Mouse (Mus musculus): ENCODE measurements at regions not wholly inside any gene's neighbourhood (a gene's known extent, or its start where the extent isn't known, plus 50 kb on each side); places are given as distances from the start of the nearest gene placed in this dataset.
A peak's percentile ranks its signal among the peaks of the same experiment; 100 is the strongest.

DNA sequence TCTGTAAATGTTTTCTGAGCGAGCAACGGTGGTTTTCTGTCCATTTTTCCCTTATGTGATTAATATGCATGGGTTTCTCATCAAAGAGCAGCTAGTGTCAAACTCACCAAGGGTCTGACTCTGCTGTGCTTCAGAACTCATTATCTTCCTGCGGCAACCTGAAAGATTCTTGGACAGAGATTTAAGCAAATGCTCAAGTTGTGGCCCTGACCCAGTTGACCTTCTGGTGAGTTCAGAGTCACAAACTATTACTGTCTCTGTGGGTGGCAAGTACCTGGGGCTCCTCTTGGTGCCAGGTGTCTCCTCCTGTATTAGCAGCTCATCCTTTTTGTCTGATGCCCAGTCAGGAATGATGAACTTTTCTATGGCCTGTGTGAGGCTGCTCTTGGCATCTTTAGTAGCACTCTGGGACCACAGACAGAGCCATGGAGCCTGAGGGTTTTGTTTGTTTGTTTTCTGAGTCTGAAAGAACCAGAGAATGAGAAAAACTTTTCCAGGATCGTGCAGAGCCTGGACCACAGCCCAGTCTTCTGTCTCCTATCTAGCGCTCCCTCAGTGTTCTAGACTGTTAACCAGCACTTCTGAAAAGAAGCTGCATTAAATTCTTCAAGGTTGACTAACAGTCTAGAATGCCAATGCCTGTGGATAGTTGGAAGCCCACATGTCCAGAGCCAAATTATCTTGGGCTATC lies 124.1 kb upstream of the Wscd1 start:
- Histone ChIP-seq H3K4me3 (no peak overlapping the region), H3K4me1 (replicated peaks) (no peaks in the 10 kb centered on the region), H3K9me3 (no peaks in the 10 kb centered on the region), H3K27ac (replicated peaks) (no peak overlapping the region), H3K36me3 (no peaks in the 10 kb centered on the region), H3K9ac (no peak overlapping the region), H3K4me2 (no peak overlapping the region), H3K27me3 (no peaks in the 10 kb centered on the region)
- WGBS, result 77% methylated on average over 5 of the region's 5 CpGs
- no peak for ATAC-seq (ENCODE audit: low read depth)

DNA sequence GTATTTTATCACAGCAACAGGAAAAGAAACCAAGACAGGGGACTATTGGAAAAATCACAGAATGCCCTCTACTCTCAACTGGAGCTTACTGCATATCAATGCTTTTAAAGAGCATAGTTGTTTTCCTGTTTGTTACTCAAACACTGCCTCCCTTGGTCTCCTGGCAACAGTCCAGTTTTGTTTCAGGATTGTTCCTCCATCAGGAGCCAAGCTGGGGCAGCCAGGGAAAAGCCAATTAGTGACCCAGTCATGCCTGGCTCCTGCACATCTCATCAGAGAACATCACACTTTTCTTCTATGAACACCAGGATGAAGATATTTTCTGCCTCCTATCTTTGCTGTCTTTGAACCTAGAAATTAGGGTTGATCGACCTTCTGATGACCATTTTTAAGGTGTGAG lies 113.6 kb upstream of the Wscd1 start:
- Histone ChIP-seq H3K9ac (no peak overlapping the region), H3K36me3 (no peaks in the 10 kb centered on the region), H3K4me2 (no peak overlapping the region), H3K4me3 (no peak overlapping the region), H3K27ac (replicated peaks) (no peak overlapping the region), H3K9me3 (no peaks in the 10 kb centered on the region), H3K4me1 (replicated peaks) (peaks cover 16% of the 10 kb centered on the region), H3K27me3 (no peaks in the 10 kb centered on the region)
- 85% methylated on average over 1 of the region's 1 CpGs for WGBS
- ATAC-seq (ENCODE audit: low read depth), result no peak

DNA sequence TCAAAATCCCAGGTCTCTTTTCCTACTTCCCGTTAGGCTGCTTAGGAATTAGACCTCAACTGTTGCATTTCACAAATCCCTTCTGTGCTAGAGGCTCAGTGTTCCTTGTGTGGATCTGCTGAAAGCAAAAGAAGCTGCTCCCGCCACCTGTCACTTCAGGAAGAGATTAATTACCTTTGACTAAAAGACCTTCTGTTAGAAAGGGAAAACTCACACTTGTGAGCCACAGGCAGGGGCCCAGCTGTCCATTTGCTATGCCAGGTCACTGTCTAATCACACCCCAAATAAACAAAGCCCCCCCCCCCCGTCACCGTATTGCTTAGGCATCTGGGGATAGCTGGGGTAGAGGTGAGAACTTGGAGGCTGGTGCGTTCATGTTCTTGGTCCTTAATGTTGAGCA lies 112.9 kb upstream of the Wscd1 start:
- Histone ChIP-seq H3K4me3 (no peak overlapping the region), H3K36me3 (no peaks in the 10 kb centered on the region), H3K4me1 (replicated peaks) (peaks cover 16% of the 10 kb centered on the region), H3K27ac (replicated peaks) (no peak overlapping the region), H3K4me2 (no peak overlapping the region), H3K9me3 (no peaks in the 10 kb centered on the region), H3K9ac (no peak overlapping the region), H3K27me3 (no peaks in the 10 kb centered on the region)
- 7% methylated on average over 5 of the region's 5 CpGs for WGBS
- ATAC-seq (ENCODE audit: low read depth), result no peak

DNA sequence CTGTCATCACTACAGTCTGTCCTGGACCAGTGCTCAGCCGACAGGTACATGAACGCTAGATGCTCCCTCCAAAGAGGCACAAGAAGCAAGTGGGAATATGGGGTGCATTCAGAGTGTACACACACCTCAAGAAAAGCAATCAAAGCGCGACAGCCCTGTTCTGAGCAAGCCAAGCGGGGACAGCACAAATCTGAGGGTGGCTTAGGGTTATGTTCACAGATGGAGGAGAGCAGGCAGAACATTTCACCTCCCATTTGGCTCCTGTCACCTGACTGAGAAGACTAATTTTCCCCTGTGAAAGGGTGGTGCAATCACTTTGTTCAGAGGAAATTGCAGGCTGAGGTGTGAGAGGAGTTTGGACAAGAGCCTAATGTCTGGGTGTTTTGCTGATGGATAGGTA lies 106.8 kb upstream of the Wscd1 start:
- WGBS, result 73% methylated on average over 5 of the region's 5 CpGs
- H3K27me3 ChIP-seq, result no peaks in the 10 kb centered on the region
- ATAC-seq (ENCODE audit: low read depth), result no peak
- no peaks in the 10 kb centered on the region for H3K9me3 ChIP-seq
- no peaks in the 10 kb centered on the region for H3K36me3 ChIP-seq
- no peak overlapping the region for H3K4me3 ChIP-seq
- H3K27ac ChIP-seq (replicated peaks), result no peak overlapping the region
- H3K4me2 ChIP-seq, result no peak overlapping the region
- H3K9ac ChIP-seq, result no peak overlapping the region
- no peaks in the 10 kb centered on the region for H3K4me1 ChIP-seq (replicated peaks)

DNA sequence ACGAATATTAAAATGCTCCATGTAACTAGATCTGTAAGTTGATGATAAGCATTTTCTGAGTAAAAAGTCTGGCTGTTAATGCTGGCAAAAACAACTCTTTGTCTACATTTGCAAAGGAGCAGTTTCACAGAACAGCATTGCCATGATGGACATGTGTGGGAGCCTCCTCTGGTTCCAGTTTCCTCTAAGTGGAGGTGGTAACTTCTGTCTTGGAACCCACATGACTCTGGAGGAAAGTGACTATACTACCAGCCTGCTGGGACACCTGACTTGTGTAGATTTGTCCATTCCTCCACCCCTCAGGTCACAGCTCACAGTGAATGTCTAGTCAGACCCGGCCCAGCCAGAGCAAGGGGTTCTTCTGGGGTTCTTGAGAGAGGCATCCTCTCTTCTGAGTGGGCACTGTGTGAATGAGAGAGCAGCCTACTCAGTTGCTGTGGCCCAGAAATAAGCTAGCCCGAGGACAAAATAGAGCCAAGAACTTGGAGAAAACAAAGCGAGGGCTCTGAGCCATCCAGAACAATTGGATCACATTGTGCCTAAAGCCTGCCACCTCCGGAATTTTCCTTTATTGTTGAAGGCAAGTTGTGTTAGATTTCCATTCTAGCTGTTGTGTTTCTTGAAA lies 97.9 kb upstream of the Wscd1 start:
- Histone ChIP-seq H3K9me3 (no peaks in the 10 kb centered on the region), H3K27ac (replicated peaks) (no peak overlapping the region), H3K4me1 (replicated peaks) (no peaks in the 10 kb centered on the region), H3K9ac (no peak overlapping the region), H3K27me3 (no peaks in the 10 kb centered on the region), H3K36me3 (no peaks in the 10 kb centered on the region), H3K4me3 (no peak overlapping the region), H3K4me2 (no peak overlapping the region)
- WGBS, result 87% methylated on average over 5 of the region's 5 CpGs
- no peak for ATAC-seq (ENCODE audit: low read depth)

DNA sequence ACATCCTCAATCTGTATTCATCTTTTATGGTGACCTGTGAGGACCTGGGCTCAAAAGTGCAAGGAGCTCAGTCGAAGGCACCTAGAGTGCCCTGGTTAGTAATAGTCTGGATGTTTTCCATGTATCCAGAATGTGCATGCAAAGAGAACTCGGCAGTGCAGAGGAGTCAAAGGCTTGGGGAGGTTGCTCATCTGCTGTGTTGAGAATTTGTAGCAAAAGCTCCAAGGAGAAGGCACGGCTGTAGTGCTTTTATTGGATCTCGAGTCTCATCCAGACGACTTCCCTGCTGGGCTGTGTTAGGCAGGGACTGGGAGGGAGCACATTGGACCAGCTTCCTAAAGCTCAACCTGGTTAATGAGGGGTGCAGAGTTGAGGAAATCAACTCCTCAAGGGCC lies 97.3 kb upstream of the Wscd1 start:
- ATAC-seq (ENCODE audit: low read depth), result no peak
- Histone ChIP-seq H3K4me2 (no peak overlapping the region), H3K36me3 (no peaks in the 10 kb centered on the region), H3K4me3 (no peak overlapping the region), H3K27me3 (no peaks in the 10 kb centered on the region), H3K9me3 (no peaks in the 10 kb centered on the region), H3K27ac (replicated peaks) (no peak overlapping the region), H3K4me1 (replicated peaks) (no peaks in the 10 kb centered on the region), H3K9ac (no peak overlapping the region)
- 64% methylated on average over 5 of the region's 5 CpGs for WGBS

DNA sequence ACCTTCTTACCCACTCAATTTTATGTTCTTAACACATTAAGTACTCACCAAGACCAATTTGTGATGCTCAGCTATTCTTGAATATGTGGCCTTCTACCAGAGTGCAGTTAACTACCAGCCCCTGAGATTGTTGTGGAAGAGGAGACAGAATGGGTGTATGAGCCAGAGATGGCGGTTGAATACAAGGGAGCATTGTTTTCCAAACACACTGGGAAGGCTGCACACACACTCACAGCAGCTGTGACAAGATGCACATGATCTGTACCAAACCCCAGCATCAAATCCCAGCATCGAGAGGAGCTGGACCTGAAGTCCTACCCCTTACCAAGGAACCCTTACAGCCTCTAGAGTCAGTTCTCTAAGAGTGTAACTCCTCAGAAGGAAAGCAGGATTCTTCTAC lies 91.4 kb upstream of the Wscd1 start:
- 66% methylated on average over 2 of the region's 2 CpGs for WGBS
- Histone ChIP-seq H3K27me3 (no peaks in the 10 kb centered on the region), H3K9ac (no peak overlapping the region), H3K4me2 (no peak overlapping the region), H3K4me1 (replicated peaks) (no peaks in the 10 kb centered on the region; the same call in 1 of the 2 replicates), H3K36me3 (no peaks in the 10 kb centered on the region), H3K27ac (replicated peaks) (no peak overlapping the region), H3K4me3 (no peak overlapping the region), H3K9me3 (no peaks in the 10 kb centered on the region)
- no peak for ATAC-seq (ENCODE audit: low read depth)

DNA sequence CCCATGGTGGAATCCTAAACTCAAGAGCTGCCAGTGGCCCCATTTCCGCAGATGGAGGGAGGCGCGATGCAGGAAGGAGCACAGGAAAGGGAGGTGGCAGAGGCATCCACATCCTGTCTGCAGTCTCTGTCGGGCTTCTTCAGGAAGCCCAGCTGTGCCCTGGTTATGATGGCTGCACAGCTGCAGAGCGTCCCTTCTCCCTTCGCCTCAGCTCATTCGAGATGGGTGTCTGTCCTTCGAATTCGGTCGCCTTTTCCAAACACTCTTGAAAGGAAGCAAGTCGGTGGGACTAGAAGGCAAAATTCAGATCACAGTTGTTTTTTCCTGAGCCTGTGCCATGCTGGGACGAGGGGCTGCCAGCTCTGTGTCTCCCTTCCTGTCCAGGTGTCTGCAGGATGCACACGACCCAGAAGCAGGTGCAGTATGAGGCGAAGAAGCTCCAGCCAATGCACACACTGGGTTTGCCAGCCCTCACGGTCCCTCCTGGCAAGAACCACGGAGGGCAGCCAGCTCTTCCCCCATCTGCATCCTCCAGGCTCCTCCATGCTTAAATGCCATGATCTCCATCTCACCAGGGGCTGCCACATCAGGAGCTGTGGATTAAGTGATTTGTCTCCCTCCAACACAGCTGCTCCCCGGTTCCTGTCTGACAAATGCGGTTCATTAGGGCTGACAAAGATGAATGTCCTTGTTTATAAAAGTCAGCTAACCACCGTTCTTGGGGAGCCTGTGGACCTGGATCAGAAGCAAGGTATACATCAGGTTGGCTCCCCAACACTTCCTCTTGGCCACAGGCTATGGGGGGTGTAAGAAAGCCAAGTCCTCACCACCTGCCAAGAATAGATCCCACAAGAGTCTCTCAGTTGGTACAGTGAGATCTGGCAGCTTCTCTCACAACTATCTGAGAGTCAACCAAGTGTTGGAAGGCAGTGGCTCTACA lies 79.3 kb upstream of the Wscd1 start:
- no peaks in the 10 kb centered on the region for H3K9me3 ChIP-seq
- H3K27ac ChIP-seq (replicated peaks), result peak overlapping the region; percentile 49
- H3K27me3 ChIP-seq, result no peaks in the 10 kb centered on the region
- no peaks in the 10 kb centered on the region for H3K36me3 ChIP-seq
- WGBS, result 67% methylated on average over 19 of the region's 19 CpGs
- no peak overlapping the region for H3K9ac ChIP-seq
- no peak overlapping the region for H3K4me3 ChIP-seq
- no peak for ATAC-seq (ENCODE audit: low read depth)
- H3K4me1 ChIP-seq (replicated peaks), result 0 out of 2 replicates have a peak, but pooled peaks cover 16% of the 10 kb centered on the region
- no peak overlapping the region for H3K4me2 ChIP-seq

DNA sequence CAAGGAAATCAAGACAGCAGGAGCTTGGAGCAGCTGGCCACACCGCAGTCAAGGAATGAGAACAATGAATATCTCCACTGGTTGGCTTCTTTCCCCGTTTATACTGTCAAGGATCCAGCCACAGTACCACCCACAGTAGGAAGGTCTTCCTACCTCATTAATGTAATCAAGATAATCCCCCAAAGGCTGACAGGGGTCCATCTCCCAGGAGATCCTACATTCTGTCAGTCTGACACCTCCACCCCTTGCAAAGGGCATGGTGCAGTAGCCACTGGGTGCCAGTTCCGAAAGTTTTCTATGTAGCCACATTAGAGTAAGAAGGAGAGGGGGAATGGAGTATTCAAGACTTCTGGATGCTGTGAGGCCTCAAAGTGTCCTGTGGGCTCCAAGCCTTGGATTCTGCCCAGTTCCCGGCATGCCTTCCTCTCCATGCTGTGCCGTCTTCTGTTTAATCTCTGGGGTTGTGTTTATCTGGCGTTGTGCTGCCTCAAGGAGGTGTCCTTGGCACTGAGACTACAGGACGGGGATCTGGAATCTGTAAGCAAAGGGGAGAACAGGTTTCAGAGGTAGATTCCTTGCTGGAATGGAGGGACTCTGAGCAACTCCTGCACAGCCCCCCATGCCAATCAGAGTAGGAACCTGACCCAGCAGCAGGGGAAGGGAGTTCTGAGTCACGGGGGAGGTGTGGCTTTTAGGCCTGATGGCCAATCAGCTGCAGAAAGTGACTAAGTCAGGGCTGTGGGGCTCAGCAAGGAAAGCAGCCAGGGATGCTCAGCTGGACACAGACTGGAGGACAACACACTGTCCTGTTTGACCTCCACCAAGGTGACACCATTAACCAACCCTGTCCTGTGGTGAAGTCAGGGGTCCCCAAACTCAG lies 77.3 kb upstream of the Wscd1 start:
- Histone ChIP-seq H3K27ac (replicated peaks) (no peak overlapping the region), H3K27me3 (no peaks in the 10 kb centered on the region), H3K4me2 (no peak overlapping the region), H3K36me3 (no peaks in the 10 kb centered on the region), H3K9me3 (no peaks in the 10 kb centered on the region), H3K4me3 (no peak overlapping the region), H3K4me1 (replicated peaks) (0 out of 2 replicates have a peak, but pooled peaks cover 16% of the 10 kb centered on the region), H3K9ac (no peak overlapping the region)
- 60% methylated on average over 8 of the region's 8 CpGs for WGBS
- ATAC-seq (ENCODE audit: low read depth), result no peak

DNA sequence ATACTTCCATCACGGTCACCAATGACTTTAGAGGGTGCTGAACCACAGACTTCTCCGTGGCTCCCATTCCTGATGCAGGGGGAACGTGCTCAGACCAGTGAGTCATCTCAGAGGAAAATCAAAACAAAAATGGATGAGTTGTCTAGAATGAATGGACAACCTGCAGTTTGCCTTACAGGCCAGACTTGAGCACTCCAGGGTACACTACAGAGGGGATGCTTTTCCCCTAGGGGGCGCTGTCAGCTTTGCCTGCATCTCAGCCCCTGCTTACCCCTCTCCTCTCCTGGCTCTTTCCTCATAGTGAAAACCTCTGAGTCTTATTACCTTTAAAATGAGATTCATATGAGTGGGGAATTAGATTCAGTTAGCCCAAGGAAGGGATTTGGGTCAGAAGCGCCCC lies 75.4 kb upstream of the Wscd1 start:
- Histone ChIP-seq H3K9ac (no peak overlapping the region), H3K4me3 (no peak overlapping the region), H3K4me2 (no peak overlapping the region), H3K9me3 (no peaks in the 10 kb centered on the region), H3K27me3 (no peaks in the 10 kb centered on the region), H3K36me3 (no peaks in the 10 kb centered on the region), H3K4me1 (replicated peaks) (0 out of 2 replicates have a peak, but pooled peaks cover 16% of the 10 kb centered on the region), H3K27ac (replicated peaks) (no peak overlapping the region)
- no peak for ATAC-seq (ENCODE audit: low read depth)
- WGBS, result 38% methylated on average over 5 of the region's 5 CpGs

DNA sequence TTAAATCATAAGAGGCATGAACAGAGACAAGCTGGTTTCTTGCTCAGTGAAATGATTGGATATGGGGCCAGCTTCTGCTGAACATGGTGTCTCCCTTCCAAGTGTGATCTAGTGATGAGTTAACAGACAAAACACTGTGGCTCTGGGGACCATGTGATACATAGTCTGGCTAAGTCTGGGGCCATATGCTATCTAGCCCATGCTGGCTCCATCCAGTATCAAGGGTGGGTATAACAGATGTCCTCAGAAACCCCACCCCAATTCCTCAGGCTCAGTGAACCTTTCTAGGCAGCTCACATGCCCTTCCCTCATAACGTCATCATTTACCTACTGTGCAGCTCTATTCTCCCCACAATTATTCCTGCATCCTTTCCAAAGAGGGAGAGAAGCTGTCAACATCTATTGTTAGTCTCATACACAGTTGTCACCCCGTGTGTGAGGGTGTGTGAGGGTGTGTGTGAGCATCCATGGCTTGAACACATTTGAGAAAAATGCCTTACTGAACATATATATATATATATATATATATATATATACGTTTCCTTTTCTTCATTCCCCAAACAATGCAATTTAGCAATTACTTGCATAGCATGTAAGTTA lies 73.9 kb upstream of the Wscd1 start:
- Histone ChIP-seq H3K4me1 (replicated peaks) (0 out of 2 replicates have a peak, but pooled peaks cover 8% of the 10 kb centered on the region), H3K36me3 (no peaks in the 10 kb centered on the region), H3K4me3 (no peak overlapping the region), H3K9ac (no peak overlapping the region), H3K27ac (replicated peaks) (no peak overlapping the region), H3K9me3 (no peaks in the 10 kb centered on the region), H3K27me3 (no peaks in the 10 kb centered on the region), H3K4me2 (no peak overlapping the region)
- ATAC-seq (ENCODE audit: low read depth), result no peak
- WGBS, result 67% methylated on average over 3 of the region's 3 CpGs
